Mouse (Mus musculus): ENCODE measurements at regions not wholly inside any gene's neighbourhood (a gene's known extent, or its start where the extent isn't known, plus 50 kb on each side); places are given as distances from the start of the nearest gene placed in this dataset.

DNA sequence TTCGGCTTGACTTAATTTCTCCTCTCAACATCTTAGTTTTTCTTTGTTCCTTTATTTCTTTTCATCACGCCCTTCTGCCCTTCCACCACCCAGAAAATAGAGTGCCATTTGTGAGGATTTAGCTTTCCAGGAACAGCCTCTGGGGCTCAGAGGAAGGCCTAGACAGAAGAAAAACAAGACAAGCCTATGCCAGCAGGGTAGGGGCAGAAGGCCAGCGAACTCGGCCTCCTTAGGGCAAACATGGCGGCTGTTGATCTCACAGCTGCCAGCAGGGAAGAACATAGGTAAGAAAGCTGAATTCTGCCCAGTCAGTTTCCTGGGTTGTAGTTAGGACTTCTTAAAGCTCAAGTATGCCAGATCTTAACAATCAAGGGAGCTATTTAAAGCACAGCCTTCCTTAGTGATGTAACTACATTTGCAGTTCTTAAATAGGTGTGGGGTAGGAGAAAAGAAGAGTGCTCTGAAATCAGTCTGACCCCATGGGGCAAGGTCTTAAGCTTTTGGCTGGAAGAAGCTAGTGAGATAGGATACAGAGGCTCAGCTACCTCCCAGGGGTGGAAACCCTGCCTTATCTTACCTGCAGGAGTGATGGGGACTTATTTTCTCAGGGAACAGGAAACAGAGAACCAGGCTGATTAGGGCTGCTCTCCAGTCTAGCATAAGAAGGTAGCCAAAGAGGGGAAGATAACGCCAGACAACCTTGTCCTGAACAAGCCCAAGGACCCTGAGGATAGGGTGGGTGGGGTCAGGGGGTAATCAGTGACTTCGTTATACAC lies 148.8 kb upstream of the Slc24a5 start:
- TF ChIP-seq CTCF (IDR thresholded peaks at IDR 0.05; ENCODE audit: control insufficient read depth, insufficient read depth, insufficient read length) = no peak
- TF ChIP-seq MAX (IDR thresholded peaks at IDR 0.05) = no peak
